Mouse (Mus musculus): Measurements from ENCODE around the gene Nmb. TPM values are rescaled to one million over a fixed set of nuclear protein-coding genes. Genes with fewer than 3 reads are reported as not detected.
"Not testable (repeated sequence)": the region's sequence is repeated elsewhere in the genome, so short reads cannot be mapped to it uniquely, and the experiment has no call there.

Nmb gene
- 7.4 and 8.0 TPM in 2 replicates for polyA plus RNA-seq (2015; fragmentation: Nextera tagmentation; extraction: Ambion mirVana)

- ATAC-seq (ENCODE audit: low FRiP score) = peak; percentile 60
Measured at GRCm38 (mm10) chr7:80904921-80905515, at the start of gene Nmb. Nmb (minus strand) TSS chr7:80905076.

GRCm38 (mm10) chr7:80954251-80954650 is 49.4 kb upstream of the Nmb start:
- 74% methylated on average over 2 of the region's 2 CpGs for WGBS
- Histone ChIP-seq H3K9ac (no peak overlapping the region), H3K27me3 (peaks cover 11% of the 10 kb centered on the region; the same call in 1 of the 2 replicates), H3K27ac (no peak overlapping the region), H3K4me2 (no peak overlapping the region), H3K36me3 (no peaks in the 10 kb centered on the region), H3K4me1 (replicated peaks) (no peaks in the 10 kb centered on the region), H3K4me3 (no peak overlapping the region), H3K9me3 (no peaks in the 10 kb centered on the region)
- no peak for ATAC-seq (ENCODE audit: low FRiP score)

More at GRCm38 (mm10) chr7:80904921-80905515, at the start of gene Nmb:
- H3K36me3 ChIP-seq = peaks cover 50% of the 10 kb centered on the region
- H3K4me2 ChIP-seq = peak within 1 kb of the TSS; percentile 83
- 4% methylated on average over 19 of the region's 19 CpGs for WGBS
- peak within 1 kb of the TSS; percentile 42 for H3K4me3 ChIP-seq
- no peaks in the 10 kb centered on the region for H3K27me3 ChIP-seq
- 0 out of 2 replicates have a peak within 1 kb of the TSS, but pooled peaks have one; percentile 18 for H3K27ac ChIP-seq
- peaks cover 29% of the 10 kb centered on the region for H3K4me1 ChIP-seq (replicated peaks)
- peak within 1 kb of the TSS; percentile 71 for H3K9ac ChIP-seq
- H3K9me3 ChIP-seq = no peaks in the 10 kb centered on the region

- ATAC-seq (ENCODE audit: low FRiP score) = no peak
- Histone ChIP-seq H3K27me3 (peaks cover 11% of the 10 kb centered on the region; the same call in 1 of the 2 replicates), H3K4me1 (replicated peaks) (peaks cover 5% of the 10 kb centered on the region; the same call in 1 of the 2 replicates), H3K9me3 (no peaks in the 10 kb centered on the region), H3K9ac (no peak overlapping the region), H3K36me3 (no peaks in the 10 kb centered on the region), H3K27ac (no peak overlapping the region), H3K4me3 (no peak overlapping the region), H3K4me2 (no peak overlapping the region)
- 67% methylated on average over 3 of the region's 3 CpGs for WGBS
Measured at GRCm38 (mm10) chr7:80952140-80952539, 47.3 kb upstream of the Nmb start.

- Histone ChIP-seq H3K4me2 (no peak overlapping the region), H3K36me3 (no peaks in the 10 kb centered on the region), H3K27ac (no peak overlapping the region), H3K4me1 (replicated peaks) (peaks cover 9% of the 10 kb centered on the region), H3K9ac (no peak overlapping the region), H3K9me3 (no peaks in the 10 kb centered on the region), H3K4me3 (no peak overlapping the region), H3K27me3 (peaks cover 11% of the 10 kb centered on the region; the same call in 1 of the 2 replicates)
- ATAC-seq (ENCODE audit: low FRiP score) = no peak
- WGBS = 91% methylated on average over 4 of the region's 4 CpGs
Measured at GRCm38 (mm10) chr7:80951461-80951860, 46.6 kb upstream of the Nmb start.

- 2% methylated on average over 44 of the region's 44 CpGs for WGBS
- H3K4me2 ChIP-seq = peak within 1 kb of the TSS; percentile 92
- H3K9ac ChIP-seq = peak within 1 kb of the TSS; percentile 93
- H3K27ac ChIP-seq = peak within 1 kb of the TSS; percentile 99
- peak; percentile 100 for ATAC-seq (ENCODE audit: low FRiP score)
- H3K27me3 ChIP-seq = peaks cover 7% of the 10 kb centered on the region; the same call in 1 of the 2 replicates
- peaks cover 29% of the 10 kb centered on the region for H3K4me1 ChIP-seq (replicated peaks)
- no peaks in the 10 kb centered on the region for H3K9me3 ChIP-seq
- peaks cover 4% of the 10 kb centered on the region; the same call in 1 of the 2 replicates for H3K36me3 ChIP-seq
- peak within 1 kb of the TSS; percentile 86 for H3K4me3 ChIP-seq
Measured at GRCm38 (mm10) chr7:80947445-80948350, 42.8 kb upstream of the Nmb start, which contains the start of gene Sec11a. Sec11a (minus strand) TSS chr7:80947780.

- H3K27me3 ChIP-seq = no peaks in the 10 kb centered on the region
- no peak overlapping the region for H3K9ac ChIP-seq
- 95% methylated on average over 4 of the region's 4 CpGs for WGBS
- H3K4me2 ChIP-seq = no peak overlapping the region
- peaks cover 4% of the 10 kb centered on the region for H3K36me3 ChIP-seq
- no peak overlapping the region for H3K27ac ChIP-seq
- ATAC-seq (ENCODE audit: low FRiP score) = no peak
- peaks cover 9% of the 10 kb centered on the region for H3K4me1 ChIP-seq (replicated peaks)
- H3K9me3 ChIP-seq = no peaks in the 10 kb centered on the region
- no peak overlapping the region for H3K4me3 ChIP-seq
Measured at GRCm38 (mm10) chr7:80939808-80940207, 34.9 kb upstream of the Nmb start.

- ATAC-seq (ENCODE audit: low FRiP score); H3K4me1 ChIP-seq (replicated peaks); H3K4me2 ChIP-seq; H3K9ac ChIP-seq; H3K9me3 ChIP-seq; H3K27me3 ChIP-seq; H3K27ac ChIP-seq; H3K4me3 ChIP-seq: not testable (repeated sequence)
- peaks cover 22% of the 10 kb centered on the region for H3K36me3 ChIP-seq
Measured at GRCm38 (mm10) chr7:80937304-80937666, 32.4 kb upstream of the Nmb start.

GRCm38 (mm10) chr7:80936617-80937303 is 31.9 kb upstream of the Nmb start:
- 82% methylated on average over 7 of the region's 7 CpGs for WGBS
- H3K4me2 ChIP-seq; ATAC-seq (ENCODE audit: low FRiP score); H3K27me3 ChIP-seq; H3K9me3 ChIP-seq; H3K4me3 ChIP-seq; H3K9ac ChIP-seq; H3K4me1 ChIP-seq (replicated peaks); H3K27ac ChIP-seq: not testable (repeated sequence)
- H3K36me3 ChIP-seq = peaks cover 27% of the 10 kb centered on the region

GRCm38 (mm10) chr7:80935834-80936233 is 31.0 kb upstream of the Nmb start:
- H3K27ac ChIP-seq = no peak overlapping the region
- H3K4me1 ChIP-seq (replicated peaks) = peaks cover 6% of the 10 kb centered on the region; the same call in 1 of the 2 replicates
- no peak for ATAC-seq (ENCODE audit: low FRiP score)
- H3K4me2 ChIP-seq = no peak overlapping the region
- H3K9ac ChIP-seq = no peak overlapping the region
- H3K9me3 ChIP-seq = no peaks in the 10 kb centered on the region
- peaks cover 36% of the 10 kb centered on the region for H3K36me3 ChIP-seq
- H3K4me3 ChIP-seq = no peak overlapping the region
- no peaks in the 10 kb centered on the region for H3K27me3 ChIP-seq
- 94% methylated on average over 1 of the region's 1 CpGs for WGBS

GRCm38 (mm10) chr7:80932777-80933176 is 27.9 kb upstream of the Nmb start:
- peaks cover 39% of the 10 kb centered on the region for H3K36me3 ChIP-seq
- no peaks in the 10 kb centered on the region for H3K9me3 ChIP-seq
- H3K4me1 ChIP-seq (replicated peaks) = no peaks in the 10 kb centered on the region
- ATAC-seq (ENCODE audit: low FRiP score) = no peak
- H3K27ac ChIP-seq = no peak overlapping the region
- 87% methylated on average over 1 of the region's 1 CpGs for WGBS
- H3K4me3 ChIP-seq = no peak overlapping the region
- no peak overlapping the region for H3K4me2 ChIP-seq
- H3K9ac ChIP-seq = no peak overlapping the region
- H3K27me3 ChIP-seq = no peaks in the 10 kb centered on the region

GRCm38 (mm10) chr7:80931618-80932207 is 26.8 kb upstream of the Nmb start:
- Histone ChIP-seq H3K36me3 (peaks cover 45% of the 10 kb centered on the region), H3K27ac (no peak overlapping the region), H3K4me1 (replicated peaks) (no peaks in the 10 kb centered on the region), H3K9ac (no peak overlapping the region), H3K9me3 (no peaks in the 10 kb centered on the region), H3K27me3 (no peaks in the 10 kb centered on the region), H3K4me3 (no peak overlapping the region), H3K4me2 (no peak overlapping the region)
- WGBS = 93% methylated on average over 8 of the region's 8 CpGs
- ATAC-seq (ENCODE audit: low FRiP score) = no peak

GRCm38 (mm10) chr7:80923165-80923564 is 18.3 kb upstream of the Nmb start:
- H3K4me2 ChIP-seq = no peak overlapping the region
- 96% methylated on average over 2 of the region's 2 CpGs for WGBS
- no peak overlapping the region for H3K27ac ChIP-seq
- peaks cover 69% of the 10 kb centered on the region for H3K36me3 ChIP-seq
- H3K9ac ChIP-seq = no peak overlapping the region
- H3K4me1 ChIP-seq (replicated peaks) = no peaks in the 10 kb centered on the region
- no peaks in the 10 kb centered on the region for H3K9me3 ChIP-seq
- no peaks in the 10 kb centered on the region for H3K27me3 ChIP-seq
- ATAC-seq (ENCODE audit: low FRiP score) = no peak
- no peak overlapping the region for H3K4me3 ChIP-seq

Measured in hindbrain, embryonic 13.5 days (tissue).